Mouse (Mus musculus) right cerebral cortex, postnatal 4 days (tissue): Measurements from ENCODE around the gene Tspyl1.
A peak's percentile ranks its signal among the peaks of the same experiment; 100 is the strongest.

Experiments used
- DNase-seq: peaks from one replicate; pipeline ENCODE4 v3.0.0-alpha.2; 2022

Gene Tspyl1

DNA sequence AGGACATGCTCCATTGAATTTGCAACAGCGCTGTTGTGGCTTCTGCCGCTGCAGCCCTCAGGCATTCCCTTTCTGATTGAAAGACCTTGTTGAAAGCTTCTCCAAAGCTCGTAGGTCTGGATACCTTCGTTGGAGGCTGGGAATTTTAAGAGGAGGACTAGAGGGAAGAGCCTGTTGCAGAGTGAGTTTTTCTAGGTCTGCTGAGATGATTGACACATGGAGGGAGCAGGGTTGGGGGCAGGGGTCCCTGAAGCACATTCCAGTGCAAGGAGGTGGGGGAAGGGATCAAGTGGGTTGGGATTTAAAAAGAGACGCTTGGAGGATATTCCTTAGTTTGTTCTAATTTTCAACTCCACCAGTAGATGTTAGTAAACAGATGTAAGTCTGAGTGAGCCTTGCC is 18.4 kb downstream of the Tspyl1 start:
- no peak for DNase-seq

DNA sequence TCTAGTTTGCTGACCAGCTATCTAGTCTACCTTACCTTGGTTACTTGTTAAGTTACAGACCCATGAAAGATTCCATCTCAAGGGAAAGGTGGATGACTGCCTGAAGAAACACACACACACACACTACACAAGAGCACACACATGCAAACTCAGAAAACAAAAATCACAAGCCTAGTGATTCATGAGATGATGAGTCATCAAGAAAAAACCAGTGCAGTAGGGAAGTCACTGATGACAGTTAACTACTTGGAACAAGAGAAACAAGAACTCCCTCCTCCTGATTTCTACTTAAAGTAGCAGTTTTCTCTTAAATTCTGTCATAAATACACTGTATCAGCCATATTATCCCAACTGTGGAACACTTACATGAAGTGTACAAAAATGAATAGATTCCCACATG is 25.1 kb downstream of the Tspyl1 start:
- no peak for DNase-seq

DNA sequence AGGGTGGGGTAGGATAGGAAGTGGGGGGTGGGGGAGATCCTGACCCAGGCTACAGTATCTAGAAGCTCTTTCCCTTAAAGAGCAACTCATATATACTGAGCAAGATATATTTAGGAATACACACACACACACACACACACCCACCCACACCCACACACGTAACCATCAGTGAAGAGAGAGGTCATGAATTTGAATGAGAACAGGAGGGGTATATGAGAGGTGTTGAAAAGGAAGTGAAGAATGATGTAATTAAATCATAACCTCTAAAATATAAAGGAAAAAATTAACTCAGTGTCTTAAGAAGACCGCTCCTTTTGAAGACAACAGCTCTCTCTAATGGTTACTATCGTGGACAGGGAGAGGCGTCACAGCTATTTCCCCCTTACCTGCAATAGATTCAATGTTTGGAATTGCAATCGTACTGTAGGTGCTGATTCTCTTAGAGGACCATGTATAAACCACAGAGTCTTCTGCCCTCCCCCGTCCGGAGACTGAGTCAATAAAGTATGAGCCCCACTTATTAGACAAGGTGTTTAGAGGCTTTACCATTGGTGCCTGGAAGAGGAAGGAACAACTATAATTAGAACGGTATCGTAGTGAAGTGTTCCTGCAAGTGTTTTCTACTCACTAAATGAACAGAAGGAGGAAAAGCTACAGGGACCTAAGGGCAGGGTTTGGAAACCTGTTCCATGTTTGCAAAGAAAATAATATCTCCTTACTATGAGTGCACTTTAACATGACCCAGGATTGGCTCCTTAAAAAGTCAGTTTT is 28.1 kb downstream of the Tspyl1 start:
- DNase-seq: no peak

DNA sequence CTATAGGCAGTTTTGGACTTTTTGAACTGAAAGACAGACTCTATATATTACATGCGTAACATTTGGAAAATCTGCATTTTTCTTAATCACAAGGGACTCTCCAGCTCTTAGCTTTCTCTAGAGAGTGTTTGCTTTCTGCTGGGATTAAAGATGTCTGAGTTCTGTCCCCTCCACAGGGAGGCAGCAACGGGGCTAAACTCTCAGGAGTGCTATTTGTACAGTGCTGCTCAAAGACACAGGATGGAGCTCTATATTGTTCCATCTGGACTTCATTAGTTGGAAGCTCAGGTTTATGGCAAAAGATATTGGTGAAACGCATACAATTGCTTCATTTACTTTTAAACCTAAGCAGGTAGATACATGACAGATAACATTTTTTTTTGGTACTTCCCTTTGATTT is 30.5 kb downstream of the Tspyl1 start:
- no peak for DNase-seq

DNA sequence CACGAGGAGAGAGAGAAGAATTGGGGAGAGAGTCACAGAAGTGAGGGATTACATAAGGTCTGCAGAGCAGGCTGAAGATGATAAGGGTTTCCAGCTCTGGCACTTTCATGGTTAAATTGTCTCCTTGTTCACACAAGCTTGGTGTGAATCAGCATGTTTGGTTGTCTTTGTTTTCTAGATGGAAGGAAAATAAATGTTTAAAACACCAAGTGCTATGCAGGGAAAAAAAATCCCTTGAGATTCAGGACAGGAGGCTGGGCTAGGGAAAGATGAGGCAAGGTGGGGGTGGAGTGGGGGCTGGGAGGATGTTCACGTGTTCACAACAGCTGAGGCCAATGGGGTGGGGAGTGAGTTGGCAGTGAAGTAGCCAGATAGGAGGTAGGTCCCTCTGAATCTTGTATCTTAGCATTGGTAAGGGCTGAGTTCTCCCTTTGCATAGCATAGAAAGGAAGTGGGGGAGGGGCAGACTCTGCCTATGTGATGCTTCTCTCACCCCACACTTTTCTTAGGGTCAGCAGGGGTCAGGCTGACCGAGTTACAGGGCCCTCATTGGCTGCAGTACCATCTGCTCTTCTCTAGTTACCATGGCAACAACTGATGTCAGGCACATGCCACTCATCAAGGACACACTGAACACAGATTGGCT is 34.7 kb downstream of the Tspyl1 start:
- DNase-seq: peak; percentile 61

DNA sequence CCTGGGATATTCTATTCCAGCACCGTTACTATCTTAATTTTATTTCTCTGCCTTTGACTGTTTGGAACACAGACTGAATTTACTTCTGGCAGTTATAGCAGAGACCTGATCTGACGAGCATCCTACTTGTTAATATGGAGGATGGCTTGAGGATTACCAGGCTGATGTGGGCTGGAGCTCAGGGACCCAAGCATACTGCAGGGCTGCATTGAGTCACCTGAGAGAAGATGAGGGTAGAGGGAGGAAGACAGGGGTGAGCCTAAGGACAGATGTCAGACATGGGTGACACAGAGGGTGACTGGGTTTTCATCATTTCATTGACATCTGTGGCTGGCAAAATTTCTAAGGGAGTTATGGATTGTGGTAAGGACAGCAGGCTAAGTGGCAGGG is 35.2 kb downstream of the Tspyl1 start:
- no peak for DNase-seq

DNA sequence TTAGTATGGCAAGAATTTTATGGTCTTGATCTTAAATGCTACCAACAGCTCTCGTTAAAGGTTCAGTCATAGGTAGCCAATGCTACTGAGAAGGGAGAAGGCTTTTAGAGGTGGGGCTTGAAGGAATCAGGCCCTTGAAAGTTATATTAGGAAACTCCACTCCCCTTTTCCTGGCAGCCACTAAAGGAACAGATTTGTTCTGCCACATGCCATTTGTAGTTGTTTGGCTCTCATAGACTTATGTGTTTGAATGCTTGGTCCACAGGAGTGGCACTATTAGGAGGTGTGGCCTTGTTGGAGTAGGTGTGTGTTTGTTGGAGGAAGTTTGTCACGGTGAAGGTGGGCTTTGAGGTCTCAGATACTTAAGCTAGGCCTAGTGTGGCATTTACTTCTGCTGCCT is 38.8 kb downstream of the Tspyl1 start:
- DNase-seq: no peak

DNA sequence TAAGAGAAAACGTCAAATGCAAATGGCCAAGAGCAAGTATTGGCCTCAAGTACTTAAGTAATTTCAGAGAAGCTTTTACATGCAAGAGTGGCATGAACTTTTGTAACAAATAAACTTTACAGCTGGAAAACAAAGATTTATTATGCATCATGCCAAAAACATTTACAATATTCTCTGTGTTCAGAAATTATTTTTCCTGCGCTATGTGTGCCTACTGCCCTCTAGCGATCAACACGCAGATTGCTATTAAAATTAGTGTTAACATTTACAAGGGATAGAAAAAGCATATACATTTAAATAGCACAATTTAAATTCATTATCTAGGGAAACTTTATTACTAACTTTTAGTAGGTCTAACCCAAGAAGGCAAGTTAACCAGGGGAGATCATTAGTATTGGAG is 44.7 kb downstream of the Tspyl1 start:
- DNase-seq: no peak

DNA sequence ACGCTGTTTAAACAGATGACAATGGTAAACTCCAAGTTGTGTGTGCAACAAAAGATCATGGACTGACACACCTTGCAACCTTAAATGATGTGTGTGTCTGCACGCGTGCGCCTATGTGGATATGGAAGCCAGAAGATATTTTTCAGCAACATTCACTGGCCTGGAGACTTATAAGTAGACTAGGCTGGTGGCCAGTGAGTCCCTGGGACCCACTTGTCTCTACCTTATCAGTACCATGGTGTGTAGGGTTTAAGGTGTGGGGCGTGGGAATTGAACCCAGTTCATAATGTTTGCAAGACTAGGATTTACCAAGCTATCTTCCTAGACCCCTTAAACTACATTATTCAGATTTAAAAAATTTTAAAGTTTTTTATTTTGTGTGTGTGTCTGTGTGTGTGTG is 45.2 kb downstream of the Tspyl1 start:
- DNase-seq: no peak

DNA sequence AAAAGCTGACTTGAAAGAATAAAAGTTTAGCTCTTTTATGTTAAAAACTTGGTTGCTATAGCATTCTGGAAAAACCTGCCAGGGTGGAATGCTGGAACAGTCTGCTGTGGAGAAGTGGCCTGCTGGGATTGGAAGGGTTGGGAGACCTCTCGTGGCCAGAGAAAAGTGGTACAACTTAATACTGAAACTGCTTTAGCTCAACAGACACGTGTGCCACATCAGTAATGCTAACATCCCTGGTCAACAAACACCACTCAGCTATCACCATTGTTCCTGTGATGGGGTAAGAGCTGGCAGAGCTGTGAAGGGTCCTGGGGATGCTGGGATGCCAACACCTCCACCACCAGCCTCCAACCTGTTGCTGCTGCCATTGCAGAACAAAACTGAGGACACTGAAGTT is 46.3 kb downstream of the Tspyl1 start:
- DNase-seq: peak; percentile 44
